Mouse (Mus musculus) frontal cortex, postnatal 10 days (tissue): ENCODE measurements at regions not wholly inside any gene's neighbourhood (a gene's known extent, or its start where the extent isn't known, plus 50 kb on each side); places are given as distances from the start of the nearest gene placed in this dataset.

Source experiments
- DNase-seq, 2 experiments: peaks; one replicate each; pipeline ENCODE4 v3.0.0; 2022; ENCODE audit warnings: low spot score in 2 of 2, mixed read lengths in 1 of 2

DNA sequence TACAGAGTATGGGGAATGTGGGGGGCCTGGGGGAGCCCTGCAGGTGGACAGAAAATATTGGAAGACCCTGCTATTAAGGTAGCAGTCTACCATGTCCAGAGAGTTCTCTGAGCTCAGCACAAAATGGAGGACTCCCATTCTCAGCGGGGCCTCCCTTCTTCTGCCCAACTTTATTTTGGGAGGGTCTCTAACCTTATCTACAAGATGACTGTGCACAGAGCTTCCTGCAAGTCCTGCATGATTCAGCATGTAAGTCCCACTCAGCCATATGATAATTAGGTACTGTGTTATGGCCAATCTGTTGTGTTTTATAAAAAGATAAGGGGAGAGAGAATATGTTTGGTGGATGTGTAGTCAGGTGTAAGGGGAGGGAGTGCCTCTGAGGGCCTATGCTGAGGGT lies 74.1 kb downstream of the Ets2 start:
- DNase-seq: no peak

DNA sequence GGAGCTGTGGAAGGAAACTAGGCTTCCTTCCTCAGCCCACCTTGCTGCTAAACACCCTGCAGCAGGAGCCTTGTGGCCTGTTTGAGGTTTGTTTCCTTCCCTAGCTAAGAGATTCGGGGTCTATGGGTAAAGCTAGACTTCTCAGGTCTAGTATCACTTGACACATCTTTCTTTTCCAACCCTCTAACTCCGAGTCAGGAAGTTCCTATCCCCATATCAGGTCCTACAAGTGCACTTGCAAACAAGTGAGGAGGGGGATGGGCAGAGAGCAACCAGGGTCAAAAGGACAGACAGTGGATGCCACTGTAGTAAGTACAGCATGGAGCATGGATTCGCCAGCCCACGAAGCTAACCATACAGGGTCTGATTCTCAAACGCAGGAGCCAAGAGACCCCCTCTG lies 73.5 kb downstream of the Ets2 start:
- DNase-seq: no peak

DNA sequence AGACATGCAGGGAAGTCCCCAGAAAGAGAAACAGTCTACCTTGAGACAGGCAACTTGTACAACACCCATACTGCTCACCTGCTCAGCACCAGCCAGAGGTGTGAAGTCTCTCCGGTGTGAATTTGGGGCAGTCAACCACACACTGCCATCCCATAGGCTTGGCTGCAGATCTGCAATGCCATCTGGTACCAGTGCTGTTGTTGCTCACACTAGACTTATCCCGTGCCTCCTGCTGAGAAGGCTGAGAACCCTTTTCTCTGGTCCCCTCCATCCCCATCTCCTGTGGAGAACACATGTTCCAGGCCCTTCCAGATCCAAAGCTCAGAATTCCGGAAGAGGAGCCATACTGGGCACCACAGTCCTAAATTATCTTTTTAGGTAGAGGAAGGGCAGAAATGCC lies 71.3 kb downstream of the Ets2 start:
- DNase-seq: no peak
